Mouse (Mus musculus) ES-Bruce4 (cell line): ENCODE results near the gene Hoxa4.

Experiments used
- CTCF ChIP-seq: IDR thresholded peaks from one replicate; pipeline ENCODE4 v1.8.1; 2011; ENCODE audit warnings: low read depth, low read length
- EP300 ChIP-seq: IDR thresholded peaks from 2 replicates; pipeline ENCODE4 v1.6.1; 2011; ENCODE audit warnings: low read depth, low read length; ENCODE audit not compliant: insufficient read depth

GRCm38 (mm10) chr6:52237346-52238154 lies 46.0 kb upstream of the Hoxa4 start:
- TF ChIP-seq EP300 (no peak), CTCF (no peak)
